Mouse (Mus musculus) gastrocnemius, adult 2 months (tissue): ENCODE measurements around the gene Gm17509. TPM values are rescaled to one million over a fixed set of nuclear protein-coding genes. Genes with fewer than 3 reads are reported as not detected.
A peak's percentile ranks its signal among the peaks of the same experiment; 100 is the strongest.

Source experiments
- DNase-seq: peaks from one replicate; pipeline ENCODE4 v3.0.0; 2022
- H3K27ac ChIP-seq: fragments of 200-600 bp; 2 replicates; pipeline ENCODE4 v1.8.1; 2022; ENCODE audit warnings: mild to moderate bottlenecking
- H3K4me3 ChIP-seq: fragments of 200-600 bp; 2 replicates; pipeline ENCODE4 v1.8.1; 2022; ENCODE audit warnings: mild to moderate bottlenecking, moderate library complexity
- CTCF ChIP-seq: fragments of 200-600 bp; IDR thresholded peaks from 2 replicates; pipeline ENCODE4 v1.8.1; 2022; ENCODE audit warnings: antibody characterized with exemption, mild to moderate bottlenecking, moderate library complexity
- intact Hi-C: fragments of 180-260 bp; cut with DNase I; formaldehyde crosslinking; loops from one replicate; pipeline ENCODE4 v1.15.1; 2025
- total RNA-seq, 2 experiments: library from RNA; stranded (reverse); gene quantifications; 2 replicates each; pipeline ENCODE4 v1.2.3; 2021

Gm17509 gene
- total RNA-seq, 2 experiments from 2014 or later = not detected

GRCm38 (mm10) chr13:117223125-117223524 lies 2.2 kb upstream of the Gm17509 start:
- TF ChIP-seq CTCF = no peak
- no peak overlapping the region for H3K27ac ChIP-seq
- H3K4me3 ChIP-seq = no peak overlapping the region
- intact Hi-C loops = no loop called here
- no peak for DNase-seq

GRCm38 (mm10) chr13:117219871-117220500 lies 889 bp downstream of the Gm17509 start:
- Histone ChIP-seq H3K4me3 (peak overlapping the region; percentile 69), H3K27ac (no peak overlapping the region)
- TF ChIP-seq CTCF = no peak
- intact Hi-C loops = no loop called here
- no peak for DNase-seq

- TF ChIP-seq CTCF = no peak
- intact Hi-C loops = no loop called here
- Histone ChIP-seq H3K4me3 (no peak overlapping the region), H3K27ac (no peak overlapping the region)
- DNase-seq = no peak
Observed at GRCm38 (mm10) chr13:117218092-117218491, 2.8 kb downstream of the Gm17509 start.

- no peak overlapping the region for H3K27ac ChIP-seq
- DNase-seq = no peak
- no peak overlapping the region for H3K4me3 ChIP-seq
- TF ChIP-seq CTCF = no peak
- intact Hi-C loops = no loop called here
Observed at GRCm38 (mm10) chr13:117217621-117218020, 3.3 kb downstream of the Gm17509 start.

GRCm38 (mm10) chr13:117216752-117217363 lies 4.0 kb downstream of the Gm17509 start:
- Histone ChIP-seq H3K4me3 (no peak overlapping the region), H3K27ac (no peak overlapping the region)
- DNase-seq = no peak
- no peak for TF ChIP-seq CTCF
- intact Hi-C loops = no loop called here

- DNase-seq = no peak
- no peak for TF ChIP-seq CTCF
- H3K4me3 ChIP-seq = no peak overlapping the region
- intact Hi-C loops = no loop called here
- no peak overlapping the region for H3K27ac ChIP-seq
Observed at GRCm38 (mm10) chr13:117216126-117216525, 4.7 kb downstream of the Gm17509 start.

GRCm38 (mm10) chr13:117215481-117215880 lies 5.4 kb downstream of the Gm17509 start:
- no peak for TF ChIP-seq CTCF
- no peak for DNase-seq
- intact Hi-C loops = no loop called here

GRCm38 (mm10) chr13:117211386-117211875 lies 9.4 kb downstream of the Gm17509 start:
- no peak for TF ChIP-seq CTCF
- Histone ChIP-seq H3K27ac (no peak overlapping the region), H3K4me3 (no peak overlapping the region)
- intact Hi-C loops = no loop called here
- no peak for DNase-seq

More at GRCm38 (mm10) chr13:117215481-117215880, 5.4 kb downstream of the Gm17509 start:
- Histone ChIP-seq H3K27ac (no peak overlapping the region), H3K4me3 (no peak overlapping the region)

GRCm38 (mm10) chr13:117208236-117208635 lies 12.6 kb downstream of the Gm17509 start, which contains the start of gene Emb:
Emb (plus strand) TSS chr13:117208536.
- Histone ChIP-seq H3K27ac (no peak within 1 kb of the TSS), H3K4me3 (no peak within 1 kb of the TSS)
- DNase-seq = no peak
- intact Hi-C loops = no loop called here
- no peak for TF ChIP-seq CTCF

GRCm38 (mm10) chr13:117206066-117206465 lies 14.8 kb downstream of the Gm17509 start:
- H3K4me3 ChIP-seq = no peak overlapping the region
- intact Hi-C loops = no loop called here
- DNase-seq = no peak

GRCm38 (mm10) chr13:117204685-117205084 lies 16.2 kb downstream of the Gm17509 start:
- no peak for TF ChIP-seq CTCF
- H3K27ac ChIP-seq = no peak overlapping the region
- H3K4me3 ChIP-seq = no peak overlapping the region
- intact Hi-C loops = no loop called here
- no peak for DNase-seq

More at GRCm38 (mm10) chr13:117206066-117206465, 14.8 kb downstream of the Gm17509 start:
- TF ChIP-seq CTCF = no peak
- no peak overlapping the region for H3K27ac ChIP-seq

GRCm38 (mm10) chr13:117202755-117203471 lies 18.0 kb downstream of the Gm17509 start:
- peak; percentile 83 for TF ChIP-seq CTCF
- no peak overlapping the region for H3K27ac ChIP-seq
- intact Hi-C loops = loop anchor here (1.0 to 2.0 kb wide), 2 partner anchors 82 to 86 kb away; no protein-coding TSS in a partner anchor
- DNase-seq = peak; percentile 26
- H3K4me3 ChIP-seq = no peak overlapping the region

- H3K4me3 ChIP-seq = no peak overlapping the region
- peak; percentile 87 for TF ChIP-seq CTCF
- intact Hi-C loops = no loop called here
- peak; percentile 78 for DNase-seq
- H3K27ac ChIP-seq = no peak overlapping the region
Observed at GRCm38 (mm10) chr13:117198402-117199083, 22.3 kb downstream of the Gm17509 start.
